Mouse (Mus musculus): ENCODE data around the gene Ms4a3. TPM values are rescaled to one million over a fixed set of nuclear protein-coding genes. Genes with fewer than 3 reads are reported as not detected.

Ms4a3 gene
- not detected in 2 replicates for polyA plus RNA-seq (2014; fragmentation: Nextera tagmentation; extraction: Ambion mirVana)

DNA sequence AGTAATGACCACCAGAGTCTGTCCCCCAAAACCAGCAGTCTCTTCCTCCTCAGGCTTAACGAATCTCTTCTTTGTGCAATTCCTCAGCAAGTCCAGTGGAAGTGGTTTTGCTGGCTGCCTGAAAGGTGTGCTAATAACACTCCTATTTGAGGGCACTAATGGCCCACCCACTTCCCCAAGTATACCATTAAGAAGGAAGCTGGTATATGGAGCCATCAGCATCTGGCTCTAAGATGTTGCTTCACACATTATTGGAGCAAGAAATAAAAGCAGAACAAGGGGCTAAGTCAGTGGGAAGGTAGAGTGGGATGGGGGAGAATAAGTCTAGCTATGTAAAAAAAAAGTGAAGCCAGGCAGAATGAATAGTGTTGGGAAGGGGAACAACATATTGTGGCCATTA, at the start of gene Ms4a3:
Ms4a3 (minus strand) TSS at position 120 of the 400 bp plus-strand sequence.
- no peak within 1 kb of the TSS for H3K4me3 ChIP-seq (ENCODE audit: low read depth, low read length)
- WGBS: 50% methylated on average over 1 of the region's 1 CpGs
- H3K36me3 ChIP-seq (ENCODE audit: insufficient read depth): no peaks in the 10 kb centered on the region
- no peak for ATAC-seq (ENCODE audit: insufficient read depth)
- no peaks in the 10 kb centered on the region for H3K4me1 ChIP-seq (ENCODE audit: insufficient read depth)
- H3K27ac ChIP-seq (ENCODE audit: low read depth): no peak within 1 kb of the TSS
- H3K27me3 ChIP-seq (ENCODE audit: insufficient read depth, low read length): no peaks in the 10 kb centered on the region
- H3K9me3 ChIP-seq (ENCODE audit: low read depth, low read length): no peaks in the 10 kb centered on the region
- DNase-seq: no peak
- TF ChIP-seq CTCF (IDR thresholded peaks at IDR 0.05; ENCODE audit: low read depth): no peak
- no peak within 1 kb of the TSS for H3K9ac ChIP-seq
- no peak within 1 kb of the TSS for H3K4me2 ChIP-seq

DNA sequence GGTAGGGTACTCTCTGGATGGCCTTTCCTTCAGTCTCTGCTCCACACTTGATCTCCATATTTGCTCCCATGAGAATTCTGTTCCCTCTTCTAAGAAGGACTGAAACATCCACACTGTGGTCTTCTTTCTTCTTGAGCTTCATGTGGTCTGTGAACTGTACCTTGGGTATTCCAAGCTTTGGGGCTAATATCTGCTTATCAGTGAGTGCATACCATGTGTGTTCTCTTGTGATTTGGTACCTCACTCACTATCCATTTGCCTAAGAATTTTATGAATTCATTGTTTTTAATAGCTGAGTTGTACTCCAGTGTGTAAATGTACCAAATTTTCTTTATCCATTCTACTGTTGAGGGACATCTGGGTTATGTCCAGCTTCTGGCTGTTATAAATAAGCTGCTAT, 20.9 kb upstream of the Ms4a3 start:
- no peak overlapping the region for H3K4me2 ChIP-seq

GRCm38 (mm10) chr19:11660459-11660858, 19.8 kb upstream of the Ms4a3 start, which contains the start of gene Oosp2:
Oosp2 (minus strand) TSS chr19:11660559.
- no peak within 1 kb of the TSS for H3K4me2 ChIP-seq
- H3K4me3 ChIP-seq (ENCODE audit: low read depth, low read length): no peak within 1 kb of the TSS
- DNase-seq (no peak), ATAC-seq (ENCODE audit: insufficient read depth) (no peak)
- H3K9ac ChIP-seq: no peak within 1 kb of the TSS
- no peaks in the 10 kb centered on the region for H3K36me3 ChIP-seq (ENCODE audit: insufficient read depth)
- no peaks in the 10 kb centered on the region for H3K4me1 ChIP-seq (ENCODE audit: insufficient read depth)
- no peaks in the 10 kb centered on the region for H3K27me3 ChIP-seq (ENCODE audit: insufficient read depth, low read length)
- H3K9me3 ChIP-seq (ENCODE audit: low read depth, low read length): no peaks in the 10 kb centered on the region
- 83% methylated on average over 5 of the region's 5 CpGs for WGBS
- H3K27ac ChIP-seq (ENCODE audit: low read depth): no peak within 1 kb of the TSS
- TF ChIP-seq CTCF (IDR thresholded peaks at IDR 0.05; ENCODE audit: low read depth): no peak

More for the DNA sequence above, 20.9 kb upstream of the Ms4a3 start:
- no peak for ATAC-seq (ENCODE audit: insufficient read depth)
- H3K9ac ChIP-seq: no peak overlapping the region
- DNase-seq: no peak
- no peaks in the 10 kb centered on the region for H3K9me3 ChIP-seq (ENCODE audit: low read depth, low read length)
- no peak overlapping the region for H3K27ac ChIP-seq (ENCODE audit: low read depth)
- H3K4me1 ChIP-seq (ENCODE audit: insufficient read depth): no peaks in the 10 kb centered on the region
- H3K4me3 ChIP-seq (ENCODE audit: low read depth, low read length): no peak overlapping the region
- no peaks in the 10 kb centered on the region for H3K36me3 ChIP-seq (ENCODE audit: insufficient read depth)
- H3K27me3 ChIP-seq (ENCODE audit: insufficient read depth, low read length): no peaks in the 10 kb centered on the region
- no peak for TF ChIP-seq CTCF (IDR thresholded peaks at IDR 0.05; ENCODE audit: low read depth)

DNA sequence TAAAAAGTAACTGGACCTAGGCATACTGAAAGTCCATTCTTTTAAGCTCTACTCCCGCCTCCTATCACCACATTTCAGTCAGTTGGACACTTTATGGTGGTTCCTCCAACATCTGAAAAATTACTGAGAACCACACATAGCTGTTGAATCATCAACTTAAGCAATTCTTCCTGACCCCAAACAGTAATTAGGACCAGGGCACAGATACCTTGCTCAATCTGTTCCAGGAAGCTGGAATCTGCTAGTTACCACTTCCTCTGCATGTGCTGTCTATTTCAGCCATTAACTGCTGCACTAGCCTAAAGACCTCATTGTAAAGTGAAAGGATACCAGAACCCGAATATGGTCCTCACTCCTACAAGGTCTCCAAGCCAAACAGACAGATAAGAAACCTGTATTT, 18.5 kb upstream of the Ms4a3 start:
- no peak overlapping the region for H3K27ac ChIP-seq (ENCODE audit: low read depth)
- ATAC-seq (ENCODE audit: insufficient read depth): no peak
- H3K9me3 ChIP-seq (ENCODE audit: low read depth, low read length): no peaks in the 10 kb centered on the region
- H3K4me2 ChIP-seq: no peak overlapping the region
- no peaks in the 10 kb centered on the region for H3K4me1 ChIP-seq (ENCODE audit: insufficient read depth)
- TF ChIP-seq CTCF (IDR thresholded peaks at IDR 0.05; ENCODE audit: low read depth): no peak
- H3K4me3 ChIP-seq (ENCODE audit: low read depth, low read length): no peak overlapping the region
- no peaks in the 10 kb centered on the region for H3K36me3 ChIP-seq (ENCODE audit: insufficient read depth)
- H3K9ac ChIP-seq: no peak overlapping the region
- no peak for DNase-seq
- no peaks in the 10 kb centered on the region for H3K27me3 ChIP-seq (ENCODE audit: insufficient read depth, low read length)
- 73% methylated on average over 2 of the region's 2 CpGs for WGBS

DNA sequence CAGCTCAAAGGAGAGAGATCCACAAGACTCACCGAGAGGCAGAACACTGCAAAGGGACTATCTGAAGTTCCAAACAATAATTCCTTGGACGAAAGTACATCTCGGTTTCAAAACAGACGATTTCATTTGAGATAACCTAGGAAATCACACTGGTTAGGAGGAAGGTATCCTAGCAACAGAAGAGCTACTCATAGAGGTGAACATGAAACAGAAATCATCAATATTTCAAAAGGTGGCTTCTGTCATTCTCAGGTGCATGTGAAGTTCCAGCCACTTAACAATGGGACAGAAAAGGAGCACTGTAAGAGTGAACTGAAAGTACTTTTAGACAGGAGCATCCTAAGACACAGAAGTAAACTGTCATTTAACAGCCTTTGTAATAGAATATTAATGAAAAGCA, 8.9 kb upstream of the Ms4a3 start:
- no peaks in the 10 kb centered on the region for H3K4me1 ChIP-seq (ENCODE audit: insufficient read depth)
- no peak overlapping the region for H3K4me3 ChIP-seq (ENCODE audit: low read depth, low read length)
- WGBS: 60% methylated on average over 4 of the region's 4 CpGs

GRCm38 (mm10) chr19:11646166-11646565, 5.5 kb upstream of the Ms4a3 start:
- Histone ChIP-seq H3K36me3 (ENCODE audit: insufficient read depth) (no peaks in the 10 kb centered on the region), H3K9me3 (ENCODE audit: low read depth, low read length) (no peaks in the 10 kb centered on the region), H3K9ac (no peak overlapping the region), H3K4me3 (ENCODE audit: low read depth, low read length) (no peak overlapping the region), H3K4me2 (no peak overlapping the region), H3K27me3 (ENCODE audit: insufficient read depth, low read length) (no peaks in the 10 kb centered on the region), H3K27ac (ENCODE audit: low read depth) (no peak overlapping the region), H3K4me1 (ENCODE audit: insufficient read depth) (no peaks in the 10 kb centered on the region)
- no peak for DNase-seq
- TF ChIP-seq CTCF (IDR thresholded peaks at IDR 0.05; ENCODE audit: low read depth): no peak
- ATAC-seq (ENCODE audit: insufficient read depth): no peak
- 75% methylated on average over 3 of the region's 3 CpGs for WGBS

More for the DNA sequence above, 8.9 kb upstream of the Ms4a3 start:
- no peak for TF ChIP-seq CTCF (IDR thresholded peaks at IDR 0.05; ENCODE audit: low read depth)
- H3K9me3 ChIP-seq (ENCODE audit: low read depth, low read length): no peaks in the 10 kb centered on the region
- H3K4me2 ChIP-seq: no peak overlapping the region
- H3K27ac ChIP-seq (ENCODE audit: low read depth): no peak overlapping the region
- no peak for ATAC-seq (ENCODE audit: insufficient read depth)
- no peaks in the 10 kb centered on the region for H3K36me3 ChIP-seq (ENCODE audit: insufficient read depth)
- DNase-seq: no peak
- H3K9ac ChIP-seq: no peak overlapping the region
- no peaks in the 10 kb centered on the region for H3K27me3 ChIP-seq (ENCODE audit: insufficient read depth, low read length)

- 68% methylated on average over 4 of the region's 4 CpGs for WGBS
- H3K4me1 ChIP-seq (ENCODE audit: insufficient read depth): no peaks in the 10 kb centered on the region
- no peak overlapping the region for H3K9ac ChIP-seq
- ATAC-seq (ENCODE audit: insufficient read depth): no peak
- no peaks in the 10 kb centered on the region for H3K27me3 ChIP-seq (ENCODE audit: insufficient read depth, low read length)
- TF ChIP-seq CTCF (IDR thresholded peaks at IDR 0.05; ENCODE audit: low read depth): no peak
- H3K27ac ChIP-seq (ENCODE audit: low read depth): no peak overlapping the region
- H3K36me3 ChIP-seq (ENCODE audit: insufficient read depth): no peaks in the 10 kb centered on the region
- DNase-seq: no peak
- no peak overlapping the region for H3K4me2 ChIP-seq
- no peaks in the 10 kb centered on the region for H3K9me3 ChIP-seq (ENCODE audit: low read depth, low read length)
- H3K4me3 ChIP-seq (ENCODE audit: low read depth, low read length): no peak overlapping the region
Observed at GRCm38 (mm10) chr19:11639038-11639437, 1.6 kb downstream of the Ms4a3 start.

DNA sequence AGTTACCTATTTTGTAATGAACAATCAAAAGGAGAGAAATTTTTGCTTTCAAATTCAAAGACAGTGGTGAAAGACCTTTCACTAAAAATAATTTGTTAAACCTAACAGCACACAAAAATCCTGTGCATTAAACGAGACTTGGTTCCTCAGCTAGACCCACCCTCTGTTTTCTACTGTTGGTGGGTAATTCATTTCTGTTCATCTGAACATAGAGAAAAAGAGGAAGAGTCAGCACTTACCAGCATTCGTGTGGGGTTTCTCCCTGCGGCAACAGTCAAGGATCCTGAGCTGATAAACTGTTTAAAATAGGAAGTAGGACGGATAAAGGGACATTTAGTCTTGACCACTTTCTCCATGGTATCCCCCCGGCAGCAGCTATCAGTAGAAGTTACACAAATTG, 5.1 kb downstream of the Ms4a3 start:
- Histone ChIP-seq H3K36me3 (ENCODE audit: insufficient read depth) (no peaks in the 10 kb centered on the region), H3K9me3 (ENCODE audit: low read depth, low read length) (no peaks in the 10 kb centered on the region), H3K4me1 (ENCODE audit: insufficient read depth) (no peaks in the 10 kb centered on the region), H3K27ac (ENCODE audit: low read depth) (no peak overlapping the region), H3K4me2 (no peak overlapping the region), H3K4me3 (ENCODE audit: low read depth, low read length) (no peak overlapping the region), H3K27me3 (ENCODE audit: insufficient read depth, low read length) (no peaks in the 10 kb centered on the region), H3K9ac (no peak overlapping the region)
- 63% methylated on average over 5 of the region's 5 CpGs for WGBS
- no peak for TF ChIP-seq CTCF (IDR thresholded peaks at IDR 0.05; ENCODE audit: low read depth)
- ATAC-seq (ENCODE audit: insufficient read depth) (no peak), DNase-seq (no peak)
